Mouse (Mus musculus) hindbrain, embryonic 16.5 days (tissue): Measurements from ENCODE around the gene Xlr3a. TPM values are rescaled to one million over a fixed set of nuclear protein-coding genes. Genes with fewer than 3 reads are reported as not detected.

ENCODE experiments used
- ATAC-seq: fragments of 200-750 bp; cut with Nextera tagmentation; 2 replicates; pipeline ENCODE4 v1.8.0; 2017; ENCODE audit warnings: moderate TSS enrichment, moderate library complexity
- H3K27ac ChIP-seq: fragments of 300-500 bp; sonication (generic); 2 replicates; pipeline ENCODE4 v1.5.1; 2014; ENCODE audit warnings: low read depth, mild to moderate bottlenecking, control low read depth, low read length, moderate library complexity
- H3K27me3 ChIP-seq: fragments of 300-500 bp; sonication (generic); replicated peaks from 2 replicates; pipeline ENCODE4 v1.6.1; 2014; ENCODE audit warnings: low read length; ENCODE audit not compliant: control insufficient read depth, insufficient read depth
- H3K36me3 ChIP-seq: fragments of 300-500 bp; sonication (generic); 2 replicates; pipeline ENCODE4 v1.6.1; 2014; ENCODE audit warnings: mild to moderate bottlenecking, low read length, moderate library complexity, mixed read lengths; ENCODE audit not compliant: control insufficient read depth, insufficient read depth
- H3K4me1 ChIP-seq: fragments of 300-500 bp; sonication (generic); 2 replicates; pipeline ENCODE4 v1.6.1; 2014; ENCODE audit warnings: low read depth, low read length; ENCODE audit not compliant: control insufficient read depth, insufficient read depth
- H3K4me2 ChIP-seq: fragments of 300-500 bp; sonication (generic); 2 replicates; pipeline ENCODE4 v1.6.1; 2014; ENCODE audit warnings: mild to moderate bottlenecking, low read length, control low read depth, moderate library complexity
- H3K4me3 ChIP-seq: fragments of 300-500 bp; sonication (generic); 2 replicates; pipeline ENCODE4 v1.5.1; 2014; ENCODE audit warnings: mild to moderate bottlenecking, low read length, control low read depth, moderate library complexity
- H3K9ac ChIP-seq: fragments of 300-500 bp; sonication (generic); 2 replicates; pipeline ENCODE4 v1.6.1; 2014; ENCODE audit warnings: low read depth, mild to moderate bottlenecking, control low read depth, low read length, moderate library complexity
- H3K9me3 ChIP-seq: fragments of 300-500 bp; sonication (generic); 2 replicates; pipeline ENCODE4 v1.6.1; 2014; ENCODE audit warnings: mild to moderate bottlenecking, low read length, moderate library complexity; ENCODE audit not compliant: control insufficient read depth
- WGBS: fragments of 180-500 bp; shearing (Covaris S2); extraction: QIAGEN DNeasy Blood & Tissue Kit; methylation state at CpG from one replicate; pipeline ENCODE4 v1.1.7; 2014; 5-methylcytosine and 5-hydroxymethylcytosine counted together
- polyA plus RNA-seq: library from polyadenylated mRNA; unstranded; fragments of >200 nt; fragmentation: Nextera tagmentation; extraction: Ambion mirVana; gene quantifications from 2 replicates; pipeline ENCODE4 v1.2.1, GENCODE M21; 2015

Gene Xlr3a
- polyA plus RNA-seq, 1 experiment from 2014 or later: 4.2 TPM

DNA sequence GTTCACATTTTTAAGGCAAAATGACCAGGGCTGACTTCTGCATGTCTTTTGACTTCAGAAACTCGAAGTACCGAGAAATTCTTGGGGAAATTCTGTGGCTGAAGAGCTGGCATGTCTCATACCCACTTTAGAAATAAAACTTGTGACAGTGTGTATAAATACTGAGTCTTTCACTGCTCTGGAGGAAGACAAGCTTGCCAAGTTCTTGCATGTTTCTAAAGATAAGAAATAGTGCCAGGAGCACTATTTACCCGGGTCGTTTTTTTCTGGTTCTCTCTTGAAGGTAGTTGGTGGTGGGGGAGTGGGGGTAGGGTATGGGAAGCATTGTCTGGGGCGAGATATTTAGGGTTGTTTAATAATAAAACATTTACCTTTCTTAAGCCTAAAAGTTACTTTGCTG lies 34.6 kb downstream of the Xlr3a start:
- no peak for ATAC-seq
- Histone ChIP-seq H3K9me3 (no peaks in the 10 kb centered on the region), H3K4me2 (no peak overlapping the region), H3K27me3 (no peaks in the 10 kb centered on the region), H3K4me1 (no peaks in the 10 kb centered on the region), H3K36me3 (no peaks in the 10 kb centered on the region), H3K27ac (no peak overlapping the region), H3K4me3 (no peak overlapping the region), H3K9ac (no peak overlapping the region)
- WGBS: 54% methylated on average over 5 of the region's 5 CpGs

DNA sequence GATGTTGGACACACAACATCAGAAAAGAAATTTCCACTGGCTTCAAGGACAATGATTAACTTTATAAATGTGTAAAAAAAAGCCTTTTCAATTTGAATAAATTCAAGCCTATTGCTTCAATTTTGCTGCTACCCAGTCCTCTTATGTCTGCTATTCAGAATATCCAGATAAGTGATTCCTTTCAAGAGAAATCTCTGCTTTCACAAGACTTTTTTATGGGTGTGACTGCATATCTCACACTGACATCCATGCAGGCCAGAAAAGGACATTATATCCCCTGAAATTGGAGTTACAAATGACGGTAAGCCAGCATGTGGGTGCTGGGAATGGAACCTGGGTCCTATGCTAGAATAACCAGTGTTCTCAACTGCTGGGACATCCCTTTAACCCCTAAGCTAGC lies 35.4 kb downstream of the Xlr3a start:
- WGBS: 88% methylated on average over 1 of the region's 1 CpGs
- Histone ChIP-seq H3K4me1 (no peaks in the 10 kb centered on the region), H3K27me3 (no peaks in the 10 kb centered on the region), H3K4me2 (no peak overlapping the region), H3K36me3 (no peaks in the 10 kb centered on the region), H3K9ac (no peak overlapping the region), H3K4me3 (no peak overlapping the region), H3K9me3 (no peaks in the 10 kb centered on the region), H3K27ac (no peak overlapping the region)
- ATAC-seq: no peak

DNA sequence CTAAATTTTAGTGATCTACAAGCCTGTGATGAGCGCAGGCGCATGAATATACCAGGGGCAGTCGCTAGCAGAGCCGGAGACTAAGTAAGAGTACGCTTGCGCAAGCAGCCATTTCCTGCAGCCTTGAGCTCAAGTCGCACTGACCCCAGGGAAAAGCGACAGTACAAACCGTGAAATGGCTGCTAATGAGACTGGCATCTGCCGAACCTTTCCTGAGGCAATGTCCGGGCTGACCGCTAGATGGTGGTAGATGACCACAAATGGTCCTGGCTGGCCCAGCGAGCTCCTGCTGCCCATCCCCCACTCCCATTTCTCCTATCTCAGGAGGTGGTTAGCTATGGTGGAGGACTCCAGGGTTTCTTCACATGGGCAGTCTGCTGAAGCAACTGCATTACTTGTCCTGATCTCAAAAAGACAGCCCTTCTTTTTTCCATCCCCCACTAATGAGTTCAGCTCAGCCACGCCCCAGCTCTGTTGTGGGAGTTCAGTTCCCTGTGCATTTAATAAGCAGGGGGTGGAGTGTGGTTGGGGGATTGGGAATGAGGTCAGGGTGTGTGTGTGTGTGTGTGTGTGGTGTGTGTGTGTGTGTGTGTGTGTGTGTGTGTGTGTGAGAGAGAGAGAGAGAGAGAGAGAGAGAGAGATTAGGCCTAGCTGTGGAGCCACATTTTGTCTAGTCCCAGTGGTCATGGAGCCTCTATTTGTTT lies 42.9 kb downstream of the Xlr3a start:
- 18% methylated on average over 14 of the region's 14 CpGs for WGBS

DNA sequence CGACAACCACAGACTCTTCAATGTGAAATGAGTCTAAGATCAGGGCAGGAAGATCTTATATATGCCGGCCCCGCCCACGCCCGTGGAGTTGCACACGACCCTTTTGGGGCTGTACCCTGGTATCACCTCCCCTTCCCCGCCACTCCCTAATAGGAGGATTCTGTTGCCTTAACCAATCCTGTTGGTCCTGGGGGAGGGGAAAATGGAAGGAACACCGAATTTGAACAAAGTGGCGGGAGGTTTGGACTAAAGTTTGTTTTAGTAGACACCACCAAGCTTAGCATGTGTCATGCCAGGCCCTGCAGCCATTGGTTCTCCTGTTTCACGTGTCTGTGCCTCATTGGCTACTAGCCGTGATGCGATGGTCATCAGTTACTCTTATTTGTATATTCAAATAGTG lies 57.2 kb downstream of the Xlr3a start:
- no peaks in the 10 kb centered on the region for H3K9me3 ChIP-seq
- 84% methylated on average over 12 of the region's 12 CpGs for WGBS
- no peaks in the 10 kb centered on the region for H3K4me1 ChIP-seq
- no peaks in the 10 kb centered on the region for H3K36me3 ChIP-seq
- H3K4me2 ChIP-seq: no peak overlapping the region
- no peak for ATAC-seq
- H3K27me3 ChIP-seq: no peaks in the 10 kb centered on the region
- no peak overlapping the region for H3K9ac ChIP-seq
- H3K4me3 ChIP-seq: no peak overlapping the region
- H3K27ac ChIP-seq: no peak overlapping the region

More for the DNA sequence above, 42.9 kb downstream of the Xlr3a start:
- H3K9ac ChIP-seq: no peak overlapping the region
- H3K4me2 ChIP-seq: peak overlapping the region; percentile 23
- no peak overlapping the region for H3K4me3 ChIP-seq
- H3K4me1 ChIP-seq: no peaks in the 10 kb centered on the region
- peak overlapping the region; percentile 59; the same call in 1 of the 2 replicates for H3K27ac ChIP-seq
- peak; percentile 98 for ATAC-seq
- H3K27me3 ChIP-seq: no peaks in the 10 kb centered on the region
- H3K9me3 ChIP-seq: no peaks in the 10 kb centered on the region
- H3K36me3 ChIP-seq: no peaks in the 10 kb centered on the region

DNA sequence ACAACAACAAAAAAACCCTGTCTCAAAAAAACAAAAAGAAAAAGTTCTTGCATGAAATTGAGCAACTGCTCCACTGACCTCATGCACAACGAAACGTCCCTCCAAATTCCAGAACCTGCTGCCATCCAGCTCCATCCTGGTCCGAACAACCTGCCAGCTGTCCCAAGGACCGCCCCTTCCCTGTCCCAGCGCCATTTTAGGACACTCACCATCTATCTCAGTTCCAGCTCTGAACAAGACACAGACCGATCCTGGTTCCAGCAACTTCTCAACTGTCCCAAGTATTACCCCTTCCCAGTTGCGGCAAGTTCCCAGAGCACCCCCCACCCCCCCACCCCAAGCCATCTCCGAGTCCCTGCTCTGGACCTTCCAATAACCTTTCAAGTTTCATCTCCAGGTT lies 58.1 kb downstream of the Xlr3a start:
- H3K27ac ChIP-seq: no peak overlapping the region
- no peak overlapping the region for H3K9ac ChIP-seq
- no peak overlapping the region for H3K4me2 ChIP-seq
- no peaks in the 10 kb centered on the region for H3K36me3 ChIP-seq
- no peak overlapping the region for H3K4me3 ChIP-seq
- 87% methylated on average over 8 of the region's 8 CpGs for WGBS
- no peak for ATAC-seq
- H3K9me3 ChIP-seq: no peaks in the 10 kb centered on the region
- H3K27me3 ChIP-seq: no peaks in the 10 kb centered on the region
- no peaks in the 10 kb centered on the region for H3K4me1 ChIP-seq

DNA sequence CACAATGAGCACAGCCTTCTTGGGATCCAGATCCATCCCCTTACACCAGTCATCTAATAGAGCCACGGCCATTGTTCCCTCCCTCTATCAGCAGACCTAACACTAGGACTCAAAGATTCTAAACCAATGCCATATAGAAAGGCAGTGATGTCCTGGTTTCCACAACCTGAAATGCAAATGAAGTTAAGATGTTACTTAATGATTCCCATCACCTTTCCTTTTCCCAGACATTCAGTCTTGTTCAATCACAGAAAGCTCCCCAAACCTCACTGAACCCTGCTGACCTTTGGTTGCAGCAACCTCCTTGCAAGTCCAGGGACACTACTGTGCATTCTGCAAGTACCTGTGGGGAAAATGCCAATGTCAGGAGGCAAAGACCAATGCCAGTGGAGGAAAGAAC lies 59.9 kb downstream of the Xlr3a start, which contains the start of gene Pnma5:
TSS of gene Pnma5 (minus strand) at position 101 of the 400 bp plus-strand sequence.
- no peaks in the 10 kb centered on the region for H3K36me3 ChIP-seq
- no peak within 1 kb of the TSS for H3K9ac ChIP-seq
- no peak for ATAC-seq
- no peak within 1 kb of the TSS for H3K27ac ChIP-seq
- no peaks in the 10 kb centered on the region for H3K9me3 ChIP-seq
- H3K27me3 ChIP-seq: no peaks in the 10 kb centered on the region
- no peaks in the 10 kb centered on the region for H3K4me1 ChIP-seq
- H3K4me3 ChIP-seq: no peak within 1 kb of the TSS
- H3K4me2 ChIP-seq: no peak within 1 kb of the TSS
- WGBS: 88% methylated on average over 1 of the region's 1 CpGs

Other genes with a start within 250 kb of the Xlr3a start
- 66.8 and 70.1 TPM in 2 replicates for gene Cetn2, start 178.7 kb downstream of the Xlr3a start, polyA plus RNA-seq
- 51.2 and 54.5 TPM in 2 replicates for gene Nsdhl, start 178.5 kb downstream of the Xlr3a start, polyA plus RNA-seq
- 1.3 and 2.0 TPM in 2 replicates for gene Zfp185, start 109.8 kb downstream of the Xlr3a start, polyA plus RNA-seq
- gene Pnma5, start 60.0 kb downstream of the Xlr3a start, polyA plus RNA-seq: 0.16 and 0.43 TPM in 2 replicates
- 4.4 and 6.6 TPM in 2 replicates for gene Pnma3, start 32.3 kb downstream of the Xlr3a start, polyA plus RNA-seq
- 0.29 TPM in 1 of 2 replicates, not detected in the other for gene Xlr4a, start 14.6 kb downstream of the Xlr3a start, polyA plus RNA-seq
- 0.72 and 1.9 TPM in 2 replicates for gene Gm14685, start 20.0 kb upstream of the Xlr3a start, polyA plus RNA-seq
- gene Xlr5b, start 51.7 kb upstream of the Xlr3a start, polyA plus RNA-seq: not detected in 2 replicates
- gene DXBay18, start 52.4 kb upstream of the Xlr3a start, polyA plus RNA-seq: 0.38 and 1.0 TPM in 2 replicates
- not detected in 2 replicates for gene Spin2d, start 79.9 kb upstream of the Xlr3a start, polyA plus RNA-seq
- 12.7 and 16.0 TPM in 2 replicates for gene Xlr3b, start 95.1 kb upstream of the Xlr3a start, polyA plus RNA-seq
- 0.66 and 0.75 TPM in 2 replicates for gene Xlr4b, start 117.2 kb upstream of the Xlr3a start, polyA plus RNA-seq
- 33.0 and 34.3 TPM in 2 replicates for gene F8a, start 131.2 kb upstream of the Xlr3a start, polyA plus RNA-seq
- gene Xlr4c, start 146.0 kb upstream of the Xlr3a start, polyA plus RNA-seq: not detected in 2 replicates
- gene Xlr3c, start 168.3 kb upstream of the Xlr3a start, polyA plus RNA-seq: 0.11 TPM in 1 of 2 replicates, not detected in the other
- not detected in 2 replicates for gene Xlr5a, start 195.9 kb upstream of the Xlr3a start, polyA plus RNA-seq
- gene Xlr5c, start 195.9 kb upstream of the Xlr3a start, polyA plus RNA-seq: not detected in 2 replicates
- not detected in 2 replicates for gene Gm45015, start 239.7 kb upstream of the Xlr3a start, polyA plus RNA-seq
- gene Zfp275, start 245.5 kb upstream of the Xlr3a start, polyA plus RNA-seq: 8.4 and 12.5 TPM in 2 replicates